Mouse (Mus musculus): ENCODE measurements around the gene Lrrc71.

DNA sequence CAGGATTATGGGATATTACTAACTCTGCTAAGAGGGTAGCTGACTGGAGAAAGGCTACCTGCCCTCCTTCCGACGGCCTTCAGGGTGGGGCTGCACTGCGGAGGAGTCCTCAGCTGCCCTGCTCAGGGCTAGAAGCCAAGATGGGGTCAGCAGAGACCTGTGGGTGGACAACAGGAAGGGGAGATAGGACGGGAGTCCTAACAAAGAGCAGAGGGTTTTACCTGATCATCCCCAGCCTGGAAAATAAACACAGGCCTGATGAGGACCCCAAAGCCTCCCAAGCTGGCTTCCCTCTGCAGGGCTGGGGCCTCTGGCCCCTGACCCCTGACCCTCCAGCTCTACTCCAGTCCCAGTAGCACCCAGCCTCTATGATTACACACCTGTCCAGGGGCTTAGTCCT, 14.8 kb upstream of the Lrrc71 start:
- TF ChIP-seq CTCF (IDR thresholded peaks at IDR 0.05; ENCODE audit: low read depth) (no peak), EP300 (IDR thresholded peaks at IDR 0.05; ENCODE audit: low read depth) (no peak)
